Mouse (Mus musculus) WW6 (cell line): ENCODE results near the gene Cox19.
"Not testable (repeated sequence)": the region's sequence is repeated elsewhere in the genome, so short reads cannot be mapped to it uniquely, and the experiment has no call there.

Source experiments
- DNase-seq: peaks from one replicate; pipeline ENCODE4 v3.0.0-alpha.2; 2013; ENCODE audit warnings: low read depth, low spot score

Cox19 gene

GRCm38 (mm10) chr5:139351134-139351533 lies at the start of gene Cox19:
Cox19 (minus strand) TSS chr5:139351418.
- no peak for DNase-seq

GRCm38 (mm10) chr5:139399991-139400390 lies 48.8 kb upstream of the Cox19 start:
- no peak for DNase-seq

- no peak for DNase-seq
These were observed 47.6 kb upstream of the Cox19 start for GRCm38 (mm10) chr5:139398786-139399185.

DNA sequence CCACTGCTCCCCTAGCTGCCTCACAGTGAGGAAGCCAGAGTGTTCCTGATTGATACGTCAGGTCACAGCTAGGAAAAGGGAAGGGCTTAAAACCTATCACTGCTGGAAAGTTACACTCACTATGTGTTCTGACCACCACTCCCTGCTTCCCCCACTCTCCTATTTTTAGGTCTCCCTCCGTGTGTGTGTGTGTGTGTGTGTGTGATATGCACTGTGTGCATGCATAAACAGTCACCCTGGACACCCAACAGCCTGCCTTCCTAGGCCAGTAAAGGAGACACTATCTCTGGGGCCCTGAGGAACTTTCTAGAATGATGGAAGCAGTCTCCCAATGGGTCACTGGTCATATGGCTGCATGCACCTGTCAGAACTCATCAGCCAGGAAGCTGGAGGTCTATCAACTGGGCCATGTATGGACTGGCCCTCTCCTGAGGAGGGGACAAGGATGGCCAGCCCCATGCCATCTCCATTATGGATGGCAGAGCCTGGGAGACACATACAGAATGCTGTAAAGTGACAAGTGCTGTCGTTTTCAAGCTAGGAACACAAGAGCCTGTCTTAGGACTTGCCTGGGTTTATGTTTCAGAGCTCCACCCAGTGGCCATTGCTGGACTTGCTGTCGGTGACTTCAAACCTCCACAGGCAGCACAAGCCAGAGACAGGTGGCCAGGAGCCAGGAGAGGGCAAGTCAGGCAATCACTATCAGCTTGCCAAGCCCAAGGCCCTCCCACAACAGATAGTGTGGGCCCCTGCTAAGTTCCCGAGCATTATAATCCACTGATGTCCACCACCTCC lies 46.9 kb upstream of the Cox19 start:
- DNase-seq = peak; percentile 46

DNA sequence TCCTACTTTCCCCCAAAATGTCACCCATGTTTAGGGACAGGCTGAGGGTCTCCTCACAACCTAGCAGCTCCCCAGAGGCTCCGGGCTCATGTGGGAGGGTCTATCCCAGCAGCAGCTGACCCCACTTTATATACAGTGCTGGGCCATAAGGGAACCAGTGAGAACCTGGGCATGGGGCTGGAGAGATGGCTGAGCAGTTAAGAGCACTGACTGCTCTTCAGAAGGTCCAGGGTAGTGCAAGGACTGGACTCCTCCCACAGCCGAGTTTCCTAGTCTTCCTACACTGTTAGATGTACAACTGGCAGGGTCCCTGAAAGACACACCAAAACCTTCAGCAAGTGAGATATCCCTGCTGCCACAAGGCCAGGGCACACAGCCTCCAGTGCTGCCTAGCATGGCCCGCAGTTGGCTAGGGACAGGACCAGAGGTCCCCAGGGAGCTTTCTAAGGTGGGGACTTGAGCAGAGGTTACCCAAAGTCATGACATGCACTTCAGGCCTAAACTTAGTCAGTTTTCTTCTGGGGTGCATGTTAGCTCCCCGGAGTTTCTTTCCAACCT lies 46.2 kb upstream of the Cox19 start:
- DNase-seq = no peak

DNA sequence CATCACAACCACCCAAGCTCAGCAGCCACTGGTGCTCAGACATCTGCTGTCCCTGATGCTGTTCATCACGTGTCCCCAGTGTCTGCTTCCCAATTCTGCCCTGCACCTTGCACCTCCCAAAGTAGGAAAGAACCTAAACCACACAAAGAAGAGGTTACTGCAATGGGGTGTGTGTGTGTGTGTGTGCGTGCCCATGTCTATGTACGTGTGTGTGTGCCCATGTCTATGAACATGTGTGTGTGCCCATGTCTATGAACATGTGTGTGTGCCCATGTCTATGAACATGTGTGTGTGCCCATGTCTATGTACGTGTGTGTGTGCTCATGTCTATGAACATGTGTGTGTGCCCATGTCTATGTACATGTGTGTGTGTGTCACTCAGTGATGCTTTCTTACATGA lies 44.3 kb upstream of the Cox19 start:
- no peak for DNase-seq

- DNase-seq = no peak
These were observed 43.2 kb upstream of the Cox19 start for GRCm38 (mm10) chr5:139394399-139394798.

- no peak for DNase-seq
These were observed 42.0 kb upstream of the Cox19 start for GRCm38 (mm10) chr5:139393197-139393588.

GRCm38 (mm10) chr5:139392219-139393196 lies 41.3 kb upstream of the Cox19 start:
- DNase-seq = no peak

- DNase-seq = no peak
These were observed 40.2 kb upstream of the Cox19 start for GRCm38 (mm10) chr5:139391309-139391990.

DNA sequence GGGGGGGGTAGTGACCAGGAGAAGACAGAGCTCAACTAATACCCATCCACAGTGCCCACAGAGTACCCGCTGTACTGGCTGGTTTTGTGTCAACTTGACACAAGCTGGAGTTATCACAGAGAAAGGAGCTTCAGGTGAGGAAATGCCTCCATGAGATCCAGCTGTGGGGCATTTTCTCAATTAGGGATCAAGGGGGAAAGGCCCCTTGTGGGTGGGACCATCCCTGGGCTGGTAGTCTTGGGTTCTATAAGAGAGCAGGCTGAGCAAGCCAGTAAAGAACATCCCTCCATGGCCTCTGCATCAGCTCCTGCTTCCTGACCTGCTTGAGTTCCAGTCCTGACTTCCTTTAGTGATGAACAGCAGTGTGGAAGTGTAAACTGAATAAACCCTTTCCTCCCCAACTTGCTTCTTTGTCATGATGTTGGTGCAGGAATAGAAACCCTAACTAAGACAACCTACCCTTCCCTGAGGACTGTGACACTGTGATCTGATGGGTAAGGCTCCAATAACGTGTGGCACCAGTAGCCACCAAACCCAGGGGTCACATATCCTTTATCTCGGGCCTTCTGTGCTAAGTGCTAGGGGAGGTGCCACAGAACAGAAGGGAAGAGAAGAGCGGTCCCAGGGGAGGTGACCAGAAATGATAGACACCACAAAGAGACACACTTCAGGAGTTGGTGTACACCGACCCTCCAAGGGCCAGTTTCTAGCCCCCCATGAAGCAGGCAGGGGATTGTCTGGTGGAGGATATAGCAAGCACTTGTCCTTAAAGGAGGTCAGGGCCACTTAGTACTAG lies 39.3 kb upstream of the Cox19 start:
- DNase-seq = not testable (repeated sequence)

DNA sequence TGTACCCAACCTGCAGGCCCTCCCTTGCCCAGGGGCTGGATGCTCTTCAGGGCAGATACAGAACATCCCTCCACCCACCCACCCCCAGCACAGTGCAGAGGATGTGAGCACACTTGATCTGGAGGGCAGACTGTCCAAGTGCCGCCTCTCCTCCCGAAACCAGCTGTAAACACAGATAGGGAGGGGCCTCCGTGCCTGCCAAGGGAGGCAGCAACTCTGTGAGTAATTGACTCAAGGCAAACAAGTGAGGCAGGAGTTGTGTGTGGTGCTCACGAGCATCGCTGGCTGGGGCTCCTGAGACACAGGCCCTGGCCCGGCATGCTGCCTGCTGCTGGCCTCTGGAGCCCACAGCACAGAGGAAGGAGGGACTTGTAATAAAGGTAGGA lies 38.5 kb upstream of the Cox19 start:
- no peak for DNase-seq

GRCm38 (mm10) chr5:139388694-139389675 lies 37.8 kb upstream of the Cox19 start:
- DNase-seq = no peak

GRCm38 (mm10) chr5:139388195-139388570 lies 37.0 kb upstream of the Cox19 start:
- DNase-seq = no peak

DNA sequence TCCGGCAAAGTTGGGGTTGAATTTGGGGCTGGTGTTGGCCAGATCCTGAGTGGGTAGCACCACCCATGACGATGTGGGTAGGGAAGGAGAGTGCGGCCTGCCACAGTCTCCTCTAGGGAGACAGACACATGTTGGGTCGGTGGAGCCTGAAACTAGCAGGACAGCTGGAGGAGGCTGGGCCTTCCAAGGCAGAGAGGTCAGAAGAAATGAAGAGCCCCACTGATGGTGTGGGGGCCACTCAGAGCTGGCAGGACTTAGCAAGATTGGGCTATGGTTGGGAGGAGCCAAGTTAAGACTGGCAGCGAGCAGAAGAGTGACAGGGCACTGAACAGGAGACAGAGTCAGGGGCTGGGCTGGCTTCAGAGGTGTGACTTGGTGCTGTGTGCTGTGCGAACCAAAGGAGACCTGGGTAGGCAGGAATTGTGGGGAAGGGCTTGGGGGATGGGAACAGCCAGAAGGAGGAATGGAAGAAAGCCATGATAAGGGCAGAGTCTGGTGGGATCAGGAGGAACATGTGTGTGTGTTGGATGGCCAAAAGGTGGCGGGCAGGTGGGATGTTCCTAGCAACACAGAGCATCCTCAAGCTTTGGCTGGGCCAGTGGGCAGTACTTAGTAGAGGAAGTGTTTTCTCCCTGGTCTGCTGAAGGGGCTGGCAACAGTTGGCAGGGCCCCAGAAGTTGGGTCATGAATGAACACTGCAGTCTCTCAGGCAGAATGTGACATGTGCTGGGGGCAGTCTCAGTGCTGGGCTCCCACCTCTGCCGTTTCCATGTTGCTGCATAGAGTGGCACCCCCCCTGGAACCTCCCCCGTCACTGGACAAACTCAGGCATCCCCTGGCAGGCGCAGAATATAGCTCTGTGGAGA lies 36.3 kb upstream of the Cox19 start:
- DNase-seq = no peak

GRCm38 (mm10) chr5:139386047-139386446 lies 34.8 kb upstream of the Cox19 start:
- no peak for DNase-seq

DNA sequence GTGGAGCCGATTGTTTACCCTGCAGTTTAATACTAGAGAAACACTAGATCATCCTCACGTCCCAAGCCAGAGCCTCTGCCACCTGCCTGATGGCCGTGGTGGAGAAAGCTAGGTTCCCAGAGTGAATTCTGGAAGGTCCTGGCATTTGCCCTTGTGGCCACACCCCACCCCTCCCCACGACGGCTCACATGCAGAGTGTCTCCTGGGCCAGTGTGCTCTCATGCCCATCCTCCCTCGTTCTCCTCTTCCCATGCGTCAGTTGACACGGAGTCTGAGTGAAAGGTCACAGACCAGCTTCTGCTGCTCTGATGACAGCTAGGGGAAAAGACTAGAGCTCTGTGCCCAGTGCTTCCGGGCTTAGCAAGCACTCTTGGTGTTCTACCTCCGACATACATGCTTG lies 33.3 kb upstream of the Cox19 start:
- no peak for DNase-seq

DNA sequence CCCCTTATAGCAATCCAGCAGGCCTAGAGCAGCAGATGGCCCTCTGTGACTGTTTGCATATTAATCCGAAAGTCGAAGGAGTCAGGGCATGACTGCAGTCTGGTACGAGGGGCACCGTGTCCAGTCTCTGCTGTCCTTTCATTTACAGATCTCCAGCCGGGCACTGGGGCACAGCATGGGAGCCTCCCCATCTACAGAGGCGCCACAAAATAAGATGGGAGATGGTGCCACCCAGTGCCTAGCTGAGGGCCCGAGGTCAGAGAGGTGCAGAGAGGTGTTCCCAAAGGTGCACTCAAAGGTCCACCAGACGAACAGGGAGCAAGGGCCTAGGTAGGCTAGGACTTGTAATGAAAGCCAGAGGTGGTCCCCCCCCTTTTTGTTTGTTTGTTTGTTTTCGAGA lies 32.0 kb upstream of the Cox19 start:
- no peak for DNase-seq

DNA sequence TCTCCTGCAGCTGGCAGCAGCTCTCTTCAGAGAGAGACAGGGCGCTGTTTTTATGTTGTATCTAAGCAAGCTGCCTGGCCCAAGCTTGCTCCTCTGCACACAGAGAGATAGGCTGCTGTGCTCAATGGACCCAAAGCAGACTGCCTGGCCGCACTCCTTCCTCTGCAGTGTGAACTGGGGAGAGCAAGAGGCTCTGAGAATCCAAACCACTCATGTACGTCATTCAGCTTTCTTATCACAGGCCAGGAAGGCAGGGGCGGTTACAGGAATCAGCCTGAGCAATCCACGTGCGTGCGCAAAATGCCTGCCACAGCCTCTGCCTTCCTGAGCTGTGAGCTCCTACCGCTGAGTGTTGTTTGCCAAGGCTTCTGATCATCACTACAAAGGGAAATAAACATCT lies 31.5 kb upstream of the Cox19 start:
- no peak for DNase-seq
